Mouse (Mus musculus) lung, adult 18-20 months (tissue): ENCODE measurements around the gene Sema4b.

Source experiments
- DNase-seq, 2 experiments: peaks; one replicate each; pipeline ENCODE4 v3.0.0; 2022; ENCODE audit warnings: mixed read lengths in 2 of 2

Gene Sema4b

DNA sequence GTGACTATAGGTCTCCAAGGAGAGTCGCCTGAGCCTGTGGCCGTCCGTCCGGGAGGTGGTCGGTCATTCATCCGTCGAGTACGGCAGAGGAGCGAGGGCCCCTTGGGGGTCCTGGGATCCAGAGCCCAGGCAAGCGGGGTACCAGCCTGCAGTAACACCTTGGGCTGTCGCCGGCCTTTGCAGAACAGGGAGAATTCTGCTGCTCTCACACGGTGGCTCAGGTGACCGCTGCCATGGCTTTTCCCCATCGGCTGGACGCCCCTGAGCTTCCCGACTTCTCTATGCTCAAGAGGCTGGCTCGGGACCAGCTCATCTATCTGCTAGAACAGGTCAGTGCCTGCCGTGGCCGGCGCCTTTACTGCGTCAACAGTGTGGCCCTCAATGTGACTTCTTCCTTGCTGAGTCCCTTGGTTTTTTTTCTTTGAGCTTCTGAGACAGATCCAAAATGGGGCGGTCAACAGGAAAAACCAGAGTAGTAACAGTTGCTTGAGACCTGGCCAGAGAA, 83.2 kb downstream of the Sema4b start:
- DNase-seq, result peak in 1 of 2 experiments; percentile 59

DNA sequence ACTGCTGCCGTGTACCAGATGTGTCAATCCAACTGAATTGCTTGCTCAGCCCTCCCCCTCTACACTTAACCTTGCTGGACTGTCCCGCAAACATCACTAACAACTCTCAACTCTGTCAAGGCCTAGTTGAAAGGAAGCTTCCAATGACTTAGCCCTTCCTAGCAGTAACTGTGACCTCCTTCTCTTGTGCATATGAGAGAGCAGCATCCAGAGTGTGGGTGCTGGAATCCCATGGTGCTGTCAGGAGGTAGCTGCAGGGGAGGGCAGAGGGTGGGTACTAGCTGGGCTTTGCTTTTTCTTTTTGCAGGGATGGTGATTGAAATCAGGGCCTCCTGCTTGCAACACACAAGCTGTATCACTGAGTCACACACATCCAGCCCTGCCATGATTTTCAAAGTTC, 86.8 kb downstream of the Sema4b start:
- no peak for DNase-seq
